Mouse (Mus musculus): ENCODE results near the gene Pxt1. TPM values are rescaled to one million over a fixed set of nuclear protein-coding genes. Genes with fewer than 3 reads are reported as not detected.

Gene Pxt1
- polyA plus RNA-seq, 1 experiment from 2014 or later: not detected

GRCm38 (mm10) chr17:28984724-28985420, 41.2 kb upstream of the Pxt1 start:
- 91% methylated on average over 1 of the region's 1 CpGs for WGBS (ENCODE audit: insufficient replicate concordance)
- Histone ChIP-seq H3K9ac (ENCODE audit: low read depth, low read length) (no peak overlapping the region), H3K27me3 (ENCODE audit: control insufficient read depth, insufficient read depth, low read length) (no peaks in the 10 kb centered on the region), H3K27ac (ENCODE audit: low read depth, low read length) (no peak overlapping the region), H3K4me2 (no peak overlapping the region), H3K4me3 (ENCODE audit: low read depth, low read length) (no peak overlapping the region), H3K4me1 (ENCODE audit: control insufficient read depth, insufficient read depth, low read length) (peaks cover 3% of the 10 kb centered on the region; the same call in 1 of the 2 replicates), H3K36me3 (ENCODE audit: control insufficient read depth, insufficient read depth, low read length) (peaks cover 34% of the 10 kb centered on the region), H3K9me3 (replicated peaks; ENCODE audit: control insufficient read depth, low read length) (no peaks in the 10 kb centered on the region)
- no peak for ATAC-seq (replicated peaks; ENCODE audit: insufficient number of reproducible peaks, low FRiP score, low TSS enrichment)

- Histone ChIP-seq H3K4me2 (no peak overlapping the region), H3K9ac (ENCODE audit: low read depth, low read length) (no peak overlapping the region), H3K4me3 (ENCODE audit: low read depth, low read length) (no peak overlapping the region), H3K27ac (ENCODE audit: low read depth, low read length) (no peak overlapping the region), H3K27me3 (ENCODE audit: control insufficient read depth, insufficient read depth, low read length) (no peaks in the 10 kb centered on the region), H3K36me3 (ENCODE audit: control insufficient read depth, insufficient read depth, low read length) (peaks cover 37% of the 10 kb centered on the region), H3K4me1 (ENCODE audit: control insufficient read depth, insufficient read depth, low read length) (peaks cover 3% of the 10 kb centered on the region; the same call in 1 of the 2 replicates), H3K9me3 (replicated peaks; ENCODE audit: control insufficient read depth, low read length) (no peaks in the 10 kb centered on the region)
- no peak for ATAC-seq (replicated peaks; ENCODE audit: insufficient number of reproducible peaks, low FRiP score, low TSS enrichment)
- 23% methylated on average over 4 of the region's 4 CpGs for WGBS (ENCODE audit: insufficient replicate concordance)
Measured at GRCm38 (mm10) chr17:28982591-28982990, 39.0 kb upstream of the Pxt1 start.

GRCm38 (mm10) chr17:28981081-28981480, 37.4 kb upstream of the Pxt1 start:
- H3K36me3 ChIP-seq (ENCODE audit: control insufficient read depth, insufficient read depth, low read length): peaks cover 28% of the 10 kb centered on the region

GRCm38 (mm10) chr17:28979091-28979490, 35.5 kb upstream of the Pxt1 start:
- WGBS (ENCODE audit: insufficient replicate concordance): 91% methylated on average over 4 of the region's 4 CpGs
- Histone ChIP-seq H3K36me3 (ENCODE audit: control insufficient read depth, insufficient read depth, low read length) (peaks cover 31% of the 10 kb centered on the region), H3K4me2 (no peak overlapping the region), H3K9me3 (replicated peaks; ENCODE audit: control insufficient read depth, low read length) (no peaks in the 10 kb centered on the region), H3K27ac (ENCODE audit: low read depth, low read length) (no peak overlapping the region), H3K9ac (ENCODE audit: low read depth, low read length) (no peak overlapping the region), H3K4me1 (ENCODE audit: control insufficient read depth, insufficient read depth, low read length) (peaks cover 3% of the 10 kb centered on the region; the same call in 1 of the 2 replicates), H3K4me3 (ENCODE audit: low read depth, low read length) (no peak overlapping the region), H3K27me3 (ENCODE audit: control insufficient read depth, insufficient read depth, low read length) (no peaks in the 10 kb centered on the region)
- ATAC-seq (replicated peaks; ENCODE audit: insufficient number of reproducible peaks, low FRiP score, low TSS enrichment): no peak

More at GRCm38 (mm10) chr17:28981081-28981480, 37.4 kb upstream of the Pxt1 start:
- Histone ChIP-seq H3K9me3 (replicated peaks; ENCODE audit: control insufficient read depth, low read length) (no peaks in the 10 kb centered on the region), H3K27ac (ENCODE audit: low read depth, low read length) (no peak overlapping the region), H3K4me1 (ENCODE audit: control insufficient read depth, insufficient read depth, low read length) (peaks cover 3% of the 10 kb centered on the region; the same call in 1 of the 2 replicates), H3K9ac (ENCODE audit: low read depth, low read length) (no peak overlapping the region), H3K27me3 (ENCODE audit: control insufficient read depth, insufficient read depth, low read length) (no peaks in the 10 kb centered on the region), H3K4me2 (no peak overlapping the region), H3K4me3 (ENCODE audit: low read depth, low read length) (no peak overlapping the region)
- ATAC-seq (replicated peaks; ENCODE audit: insufficient number of reproducible peaks, low FRiP score, low TSS enrichment): no peak
- WGBS (ENCODE audit: insufficient replicate concordance): 83% methylated on average over 4 of the region's 4 CpGs

- H3K9ac ChIP-seq (ENCODE audit: low read depth, low read length): no peak overlapping the region
- no peak for ATAC-seq (replicated peaks; ENCODE audit: insufficient number of reproducible peaks, low FRiP score, low TSS enrichment)
- peaks cover 48% of the 10 kb centered on the region for H3K36me3 ChIP-seq (ENCODE audit: control insufficient read depth, insufficient read depth, low read length)
- H3K4me2 ChIP-seq: no peak overlapping the region
- H3K27me3 ChIP-seq (ENCODE audit: control insufficient read depth, insufficient read depth, low read length): no peaks in the 10 kb centered on the region
- H3K4me3 ChIP-seq (ENCODE audit: low read depth, low read length): no peak overlapping the region
- H3K9me3 ChIP-seq (replicated peaks; ENCODE audit: control insufficient read depth, low read length): no peaks in the 10 kb centered on the region
- no peak overlapping the region for H3K27ac ChIP-seq (ENCODE audit: low read depth, low read length)
- H3K4me1 ChIP-seq (ENCODE audit: control insufficient read depth, insufficient read depth, low read length): no peaks in the 10 kb centered on the region
Measured at GRCm38 (mm10) chr17:28970122-28970521, 26.5 kb upstream of the Pxt1 start.

- Histone ChIP-seq H3K9me3 (replicated peaks; ENCODE audit: control insufficient read depth, low read length) (no peaks in the 10 kb centered on the region), H3K27ac (ENCODE audit: low read depth, low read length) (no peak overlapping the region), H3K4me1 (ENCODE audit: control insufficient read depth, insufficient read depth, low read length) (no peaks in the 10 kb centered on the region), H3K27me3 (ENCODE audit: control insufficient read depth, insufficient read depth, low read length) (no peaks in the 10 kb centered on the region), H3K4me3 (ENCODE audit: low read depth, low read length) (no peak overlapping the region), H3K36me3 (ENCODE audit: control insufficient read depth, insufficient read depth, low read length) (peaks cover 63% of the 10 kb centered on the region), H3K9ac (ENCODE audit: low read depth, low read length) (no peak overlapping the region), H3K4me2 (no peak overlapping the region)
- 71% methylated on average over 11 of the region's 11 CpGs for WGBS (ENCODE audit: insufficient replicate concordance)
- ATAC-seq (replicated peaks; ENCODE audit: insufficient number of reproducible peaks, low FRiP score, low TSS enrichment): no peak
Measured at GRCm38 (mm10) chr17:28967021-28967610, 23.5 kb upstream of the Pxt1 start.

- Histone ChIP-seq H3K9me3 (replicated peaks; ENCODE audit: control insufficient read depth, low read length) (no peaks in the 10 kb centered on the region), H3K4me2 (no peak overlapping the region), H3K36me3 (ENCODE audit: control insufficient read depth, insufficient read depth, low read length) (peaks cover 52% of the 10 kb centered on the region), H3K27ac (ENCODE audit: low read depth, low read length) (no peak overlapping the region), H3K27me3 (ENCODE audit: control insufficient read depth, insufficient read depth, low read length) (no peaks in the 10 kb centered on the region), H3K4me1 (ENCODE audit: control insufficient read depth, insufficient read depth, low read length) (peaks cover 9% of the 10 kb centered on the region), H3K4me3 (ENCODE audit: low read depth, low read length) (no peak overlapping the region), H3K9ac (ENCODE audit: low read depth, low read length) (no peak overlapping the region)
- WGBS (ENCODE audit: insufficient replicate concordance): 89% methylated on average over 10 of the region's 10 CpGs
- no peak for ATAC-seq (replicated peaks; ENCODE audit: insufficient number of reproducible peaks, low FRiP score, low TSS enrichment)
Measured at GRCm38 (mm10) chr17:28961596-28961995, 18.0 kb upstream of the Pxt1 start.

- Histone ChIP-seq H3K4me3 (ENCODE audit: low read depth, low read length) (no peak overlapping the region), H3K4me2 (no peak overlapping the region), H3K36me3 (ENCODE audit: control insufficient read depth, insufficient read depth, low read length) (peaks cover 44% of the 10 kb centered on the region), H3K27ac (ENCODE audit: low read depth, low read length) (no peak overlapping the region), H3K27me3 (ENCODE audit: control insufficient read depth, insufficient read depth, low read length) (no peaks in the 10 kb centered on the region), H3K9me3 (replicated peaks; ENCODE audit: control insufficient read depth, low read length) (no peaks in the 10 kb centered on the region), H3K9ac (ENCODE audit: low read depth, low read length) (no peak overlapping the region), H3K4me1 (ENCODE audit: control insufficient read depth, insufficient read depth, low read length) (peaks cover 9% of the 10 kb centered on the region)
- no peak for ATAC-seq (replicated peaks; ENCODE audit: insufficient number of reproducible peaks, low FRiP score, low TSS enrichment)
- WGBS (ENCODE audit: insufficient replicate concordance): 46% methylated on average over 10 of the region's 10 CpGs
Measured at GRCm38 (mm10) chr17:28960597-28960996, 17.0 kb upstream of the Pxt1 start.

Data from heart, embryonic 11.5 days (tissue).